Mouse (Mus musculus) frontal cortex, postnatal 25 days (tissue): Measurements from ENCODE around the gene C1qa.
A peak's percentile ranks its signal among the peaks of the same experiment; 100 is the strongest.

ENCODE experiments used
- DNase-seq, 2 experiments: peaks; one replicate each; pipeline ENCODE4 v3.0.0; 2022; ENCODE audit warnings: low spot score in 2 of 2

Gene C1qa

GRCm38 (mm10) chr4:136904767-136905539 lies 6.3 kb upstream of the C1qa start:
- DNase-seq, result no peak

- DNase-seq, result no peak
Measured at GRCm38 (mm10) chr4:136899154-136899553, 551 bp upstream of the C1qa start.

GRCm38 (mm10) chr4:136898084-136898598 lies 462 bp downstream of the C1qa start:
- no peak for DNase-seq

GRCm38 (mm10) chr4:136896461-136896860 lies 2.1 kb downstream of the C1qa start:
- DNase-seq, result no peak

GRCm38 (mm10) chr4:136895861-136896260 lies 2.7 kb downstream of the C1qa start:
- DNase-seq, result no peak

- no peak for DNase-seq
Measured at GRCm38 (mm10) chr4:136894821-136895220, 3.8 kb downstream of the C1qa start.

GRCm38 (mm10) chr4:136893691-136894543 lies 4.7 kb downstream of the C1qa start:
- DNase-seq, result peak; percentile 40 to 53

GRCm38 (mm10) chr4:136892811-136893210 lies 5.8 kb downstream of the C1qa start, which contains the start of gene C1qc:
C1qc (minus strand) TSS chr4:136893065.
- no peak for DNase-seq

- DNase-seq, result no peak
Measured at GRCm38 (mm10) chr4:136892371-136892770, 6.2 kb downstream of the C1qa start.

- no peak for DNase-seq
Measured at GRCm38 (mm10) chr4:136891115-136891514, 7.5 kb downstream of the C1qa start.

- no peak for DNase-seq
Measured at GRCm38 (mm10) chr4:136889981-136890380, 8.6 kb downstream of the C1qa start.

GRCm38 (mm10) chr4:136887714-136888113 lies 10.9 kb downstream of the C1qa start:
- no peak for DNase-seq

- no peak for DNase-seq
Measured at GRCm38 (mm10) chr4:136886101-136886500, 12.5 kb downstream of the C1qa start, which contains the start of gene C1qb. C1qb (minus strand) TSS chr4:136886187.

- no peak for DNase-seq
Measured at GRCm38 (mm10) chr4:136878601-136879000, 20.0 kb downstream of the C1qa start.

- DNase-seq, result no peak
Measured at GRCm38 (mm10) chr4:136878171-136878570, 20.4 kb downstream of the C1qa start.

GRCm38 (mm10) chr4:136876971-136877370 lies 21.6 kb downstream of the C1qa start:
- DNase-seq, result peak; percentile 29 to 40

- DNase-seq, result no peak
Measured at GRCm38 (mm10) chr4:136875012-136875411, 23.6 kb downstream of the C1qa start.

GRCm38 (mm10) chr4:136868371-136868770 lies 30.2 kb downstream of the C1qa start:
- DNase-seq, result no peak

- no peak for DNase-seq
Measured at GRCm38 (mm10) chr4:136867690-136868345, 30.8 kb downstream of the C1qa start.

GRCm38 (mm10) chr4:136865531-136865930 lies 33.1 kb downstream of the C1qa start:
- DNase-seq, result no peak

- DNase-seq, result no peak
Measured at GRCm38 (mm10) chr4:136864751-136865470, 33.7 kb downstream of the C1qa start.
